Mouse (Mus musculus) R1 (cell line): ENCODE results near the gene Madd.
A peak's percentile ranks its signal among the peaks of the same experiment; 100 is the strongest.

Source experiments
- DNase-seq: peaks from one replicate; pipeline ENCODE4 v3.0.0-alpha.2; 2018; ENCODE audit warnings: low read depth, low spot score

Gene Madd

DNA sequence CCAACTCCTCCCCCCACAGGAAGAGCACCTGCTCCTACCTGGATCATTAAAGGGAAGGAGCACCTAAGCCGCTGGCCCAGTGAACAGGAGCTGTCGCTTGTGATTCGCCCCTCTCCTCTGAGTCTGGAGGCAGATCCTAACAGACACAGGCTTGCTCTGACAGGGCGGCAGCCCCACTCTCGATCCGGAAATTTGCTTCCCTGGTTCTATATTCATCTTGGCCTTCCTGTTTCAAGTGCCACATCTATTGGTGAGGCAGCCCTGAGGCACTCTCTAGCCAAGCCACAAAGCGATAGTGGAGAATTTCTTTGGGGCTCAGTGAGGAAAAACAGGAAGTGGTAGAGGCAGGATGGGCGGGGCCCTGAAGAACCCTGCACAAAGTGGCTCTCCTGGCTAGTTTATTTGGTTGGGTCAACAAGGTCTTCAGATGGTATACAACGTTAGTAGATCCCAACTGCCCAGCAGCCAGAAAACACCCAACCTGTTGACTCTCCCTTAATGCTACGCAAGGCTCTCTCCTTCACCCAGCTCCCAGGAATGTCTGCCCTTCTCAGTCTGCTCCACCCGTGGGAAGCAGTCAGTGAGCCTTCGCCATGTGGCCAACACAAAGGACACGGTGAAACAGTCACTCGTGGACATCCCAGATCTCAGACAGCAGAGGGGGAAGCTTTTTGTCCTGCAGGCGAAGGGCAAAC is at the start of gene Madd:
Gene Madd, minus strand, starts transcription at position 127 of the 695 bp plus-strand sequence.
- peak; percentile 56 for DNase-seq

DNA sequence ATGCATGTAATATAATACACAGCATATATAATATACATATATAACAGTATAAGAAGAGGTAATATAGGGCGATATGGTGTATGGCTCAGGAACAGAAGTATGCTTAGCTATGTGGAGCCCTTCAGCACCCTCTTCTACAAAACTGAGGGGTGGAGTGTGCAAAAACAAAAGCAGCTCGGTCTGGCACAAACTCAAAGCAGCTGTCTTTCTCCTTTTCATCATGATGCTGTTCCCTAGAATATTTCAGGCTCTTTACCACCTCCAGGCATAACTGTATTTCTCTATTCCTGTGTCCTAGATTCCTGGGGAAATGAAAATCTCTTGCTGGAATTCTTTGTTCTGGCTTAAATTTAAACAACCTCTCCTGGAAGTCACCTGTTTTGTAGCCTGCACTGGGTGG is 46.1 kb upstream of the Madd start:
- DNase-seq = no peak

DNA sequence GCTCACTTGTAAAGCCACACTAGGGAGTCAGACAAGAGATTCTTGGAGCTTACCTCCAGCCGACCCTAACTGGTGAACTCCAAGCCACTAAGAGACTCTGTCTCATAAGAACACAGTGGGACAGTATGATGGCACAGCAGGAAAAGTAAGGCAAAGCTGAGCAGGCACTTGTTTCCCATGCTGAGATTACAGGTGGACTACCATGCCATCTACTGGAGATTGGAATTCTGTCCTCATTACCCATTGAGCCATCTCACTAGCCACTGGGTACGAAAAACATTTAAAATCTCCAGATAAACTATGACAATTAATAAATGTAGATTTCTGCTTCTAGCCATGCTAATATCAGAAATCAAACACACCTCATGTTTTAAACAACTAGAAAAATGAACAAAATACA is 40.0 kb upstream of the Madd start:
- no peak for DNase-seq

DNA sequence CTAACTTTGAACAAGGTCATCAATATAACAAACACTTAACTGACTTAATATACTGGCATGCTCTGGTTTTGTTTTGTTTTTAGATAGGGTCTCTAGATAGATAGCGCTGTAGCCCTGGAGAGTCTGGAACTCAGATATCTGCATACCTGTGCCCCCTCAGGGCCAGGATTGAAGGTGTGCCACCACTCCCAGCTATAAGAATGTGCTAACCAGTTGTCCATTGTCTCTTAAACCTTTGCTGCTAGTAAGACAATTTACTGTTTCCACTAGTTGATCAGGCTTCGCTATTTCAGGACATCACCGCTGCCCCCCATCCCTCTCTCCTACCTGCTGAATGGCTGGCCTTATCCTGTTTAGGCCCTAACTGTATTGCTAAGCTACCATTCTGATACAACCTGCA is 36.9 kb upstream of the Madd start:
- DNase-seq = peak; percentile 61

DNA sequence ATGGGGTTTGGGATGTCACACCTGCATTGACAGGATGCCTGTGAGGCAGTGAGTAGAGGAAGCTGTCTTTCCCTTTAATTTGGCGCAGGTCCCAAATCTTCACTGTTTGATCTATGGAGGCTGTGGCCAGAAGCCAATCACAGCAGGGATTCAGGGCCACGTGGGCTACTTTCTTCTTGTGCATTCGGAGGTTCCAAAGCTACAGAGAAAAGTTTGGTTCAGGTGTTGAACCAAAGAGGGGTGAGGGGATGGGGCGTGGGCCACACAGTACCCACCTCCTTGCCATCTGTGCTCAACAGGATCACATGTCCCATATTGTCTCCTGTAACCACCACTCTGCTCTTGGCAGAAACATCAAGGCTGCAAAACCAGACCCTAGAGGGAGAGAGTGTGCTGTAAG is 33.4 kb upstream of the Madd start:
- peak; percentile 21 for DNase-seq

DNA sequence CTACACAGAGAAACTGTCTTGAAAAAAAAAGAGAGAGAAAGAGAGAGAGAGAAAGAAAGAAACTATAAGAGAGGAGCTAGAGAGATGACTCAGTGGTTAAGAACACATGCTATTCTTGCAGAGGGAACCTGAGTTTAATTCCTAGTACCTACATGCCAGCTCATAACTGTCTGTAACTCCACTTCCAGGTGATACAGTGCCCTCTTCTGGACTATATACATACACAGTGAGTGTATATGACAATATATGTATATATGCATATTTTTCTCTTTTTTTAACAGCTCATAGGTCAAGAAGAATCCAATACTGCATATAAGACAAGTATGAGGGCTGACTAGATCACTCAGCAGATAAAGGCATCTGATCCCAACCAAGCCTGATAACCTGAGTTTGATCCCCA is 29.7 kb upstream of the Madd start:
- DNase-seq = no peak

DNA sequence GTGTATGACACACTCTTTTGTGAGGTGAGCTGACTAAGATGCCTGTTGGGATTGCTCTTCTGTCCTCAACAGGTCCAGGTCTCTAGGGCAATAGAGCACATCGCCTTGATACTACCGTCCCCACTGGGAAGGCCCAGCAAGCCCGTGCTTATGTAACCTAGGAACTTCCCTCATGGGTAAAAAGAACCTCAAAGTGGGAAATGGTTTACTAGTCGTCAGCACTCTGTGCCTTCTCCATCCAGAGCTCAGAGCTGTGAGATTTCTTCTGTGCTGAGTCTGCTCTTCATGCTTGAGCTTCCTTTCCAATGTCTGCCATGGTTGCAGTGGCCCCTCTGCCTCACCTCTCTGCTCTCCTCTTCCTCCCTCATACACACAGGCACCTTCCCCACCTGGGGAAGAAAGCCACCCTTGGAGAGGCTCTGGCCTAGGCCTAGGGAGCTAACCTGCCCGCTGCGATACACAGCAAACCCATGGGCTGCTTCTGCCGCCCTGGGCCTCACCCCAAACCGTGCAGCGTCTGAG is 22.7 kb upstream of the Madd start:
- no peak for DNase-seq

DNA sequence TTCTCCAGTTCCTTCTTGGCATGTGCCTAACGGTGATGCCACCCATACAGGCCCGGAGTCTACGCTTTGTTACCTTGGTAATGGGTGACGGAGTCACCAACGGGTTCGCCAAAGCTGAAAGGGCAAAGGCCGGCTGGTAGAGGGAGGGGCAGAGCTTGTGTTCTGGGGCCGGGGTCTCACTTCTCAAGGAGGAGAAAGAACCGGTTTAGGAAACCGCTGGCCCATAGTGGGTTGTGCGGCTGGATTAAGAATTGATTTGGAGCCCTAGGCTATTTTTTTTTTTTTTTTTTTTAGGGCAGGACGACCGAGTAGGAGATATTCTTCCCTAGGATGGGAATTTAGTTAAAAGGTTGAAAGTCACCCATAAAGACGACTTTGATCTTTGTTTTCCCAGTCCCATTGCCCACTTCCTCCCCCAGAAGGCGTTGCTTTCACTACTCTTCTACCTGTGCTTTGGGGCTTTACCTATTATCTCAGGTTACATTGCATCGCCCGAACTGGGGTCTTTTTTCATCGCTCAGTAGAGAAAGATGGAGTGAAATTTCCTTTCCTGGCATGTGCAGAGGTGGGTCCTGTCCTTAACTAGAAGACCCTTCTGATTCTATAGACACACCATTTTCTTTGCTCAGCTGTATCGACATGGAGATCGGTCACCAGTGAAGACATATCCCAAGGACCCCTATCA is 19.5 kb upstream of the Madd start:
- DNase-seq = no peak

DNA sequence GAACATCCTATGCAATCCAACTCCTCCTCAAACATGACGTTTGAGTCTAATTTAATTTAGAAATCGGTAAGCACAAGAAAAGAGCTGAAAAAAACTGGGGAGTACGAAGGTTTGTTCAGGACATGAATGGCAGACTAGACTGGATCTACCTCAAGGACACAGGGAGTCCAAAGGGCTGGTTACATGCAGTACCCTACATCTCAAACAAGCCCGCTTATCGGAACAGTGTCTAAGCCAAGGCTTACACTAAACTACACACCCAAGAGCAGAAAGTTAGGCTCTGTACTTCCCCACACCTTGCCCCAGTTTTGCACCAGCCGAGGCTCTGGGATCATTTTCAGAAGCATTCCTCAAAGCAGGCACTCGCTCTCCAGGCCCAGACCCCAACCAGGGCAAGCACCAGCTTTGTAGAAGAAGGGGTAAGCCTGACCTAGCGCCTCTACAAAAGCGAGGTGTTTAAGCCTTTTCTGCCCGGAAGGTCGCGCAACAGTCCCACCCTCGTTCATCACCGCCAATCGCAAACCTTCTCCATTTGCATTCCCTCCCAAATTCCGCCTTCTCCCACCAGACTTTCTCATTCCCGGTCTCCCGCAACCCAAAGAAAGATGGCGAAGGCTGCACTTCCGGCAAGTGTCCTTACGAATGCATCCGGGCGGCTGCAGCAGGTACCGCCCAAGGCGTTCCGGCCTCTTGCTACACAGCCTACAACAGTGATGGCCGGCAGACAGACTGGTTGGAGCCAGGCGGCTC is 18.8 kb upstream of the Madd start, which contains the start of the genes Nr1h3 and Acp2:
Gene Nr1h3, minus strand, starts transcription at position 613 of the 750 bp plus-strand sequence.
Gene Acp2, plus strand, starts transcription at position 664 of the 750 bp plus-strand sequence.
- peak; percentile 98 for DNase-seq

DNA sequence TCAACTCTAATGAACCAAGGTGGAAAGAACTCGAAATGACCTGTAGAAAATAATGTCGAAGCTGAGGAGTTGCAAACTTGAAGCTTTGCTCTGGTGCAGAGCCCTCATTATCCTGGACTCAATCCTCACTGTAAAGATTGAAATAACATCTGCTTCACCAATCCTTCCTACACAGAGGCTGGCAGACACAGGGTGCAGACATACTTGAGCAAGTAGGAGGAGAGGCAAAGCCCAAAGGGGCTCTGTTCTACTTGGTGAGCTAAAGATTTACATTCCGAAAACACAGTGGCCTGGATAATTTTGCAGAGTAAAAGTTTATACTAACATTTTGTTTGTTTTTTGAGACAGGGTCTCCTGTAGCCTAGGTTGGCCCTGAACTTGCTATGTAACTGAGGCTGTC is 15.3 kb upstream of the Madd start:
- DNase-seq = no peak

DNA sequence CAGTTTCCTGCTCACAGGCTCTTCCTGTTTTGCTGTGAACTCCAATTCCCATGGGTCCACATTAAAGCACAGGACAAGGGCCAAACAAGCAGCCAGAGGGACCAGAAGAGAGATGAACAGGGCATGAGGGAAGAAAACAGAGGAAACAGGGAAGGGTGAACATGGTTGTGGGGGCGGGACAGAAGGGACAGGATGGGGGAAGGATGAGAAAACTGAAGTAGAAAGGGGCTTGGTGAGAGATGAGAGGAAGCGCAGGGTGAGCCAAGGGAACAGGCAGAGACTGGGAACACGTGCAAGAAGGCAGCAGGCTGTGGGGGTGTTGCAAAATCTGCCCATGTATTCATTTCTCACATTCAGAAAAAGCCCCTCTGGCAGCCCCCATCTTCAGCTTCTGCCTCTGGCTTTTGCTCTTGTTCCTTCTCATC is 13.0 kb upstream of the Madd start:
- DNase-seq = no peak

DNA sequence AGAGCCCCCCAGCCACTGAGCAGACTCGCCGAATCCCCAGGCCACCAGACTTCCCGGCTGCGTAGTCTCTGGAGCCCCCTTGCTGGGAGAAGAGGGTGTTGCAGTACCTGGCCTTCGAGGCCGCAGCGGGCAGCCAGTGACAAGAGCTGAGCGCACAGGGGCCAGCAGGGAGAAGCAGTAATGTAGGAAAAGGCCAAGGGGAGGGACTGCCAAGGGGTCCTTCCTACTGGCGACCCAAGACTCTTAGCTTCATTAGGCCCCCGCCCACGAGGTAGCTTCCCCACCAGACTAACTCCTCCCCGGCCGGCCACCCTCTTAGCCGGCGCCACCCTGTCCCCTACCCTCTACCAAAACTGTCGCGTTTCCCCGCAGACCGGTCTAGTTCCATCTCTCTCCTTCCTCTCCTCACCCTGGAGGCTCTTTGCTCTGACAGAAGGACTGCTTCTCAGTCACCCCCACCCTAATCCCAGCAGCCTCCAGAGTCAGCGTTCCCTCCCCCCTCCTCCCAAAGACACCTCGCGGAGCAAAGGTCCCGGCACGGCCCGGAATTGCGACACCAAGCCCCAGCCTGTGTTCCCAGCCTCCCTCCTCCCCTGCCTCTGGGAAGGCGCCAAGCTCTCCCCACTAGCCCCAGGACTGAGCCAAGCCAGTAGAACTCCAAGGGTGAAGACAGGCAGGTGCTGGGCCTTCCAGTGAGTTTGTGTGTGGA is 11.1 kb upstream of the Madd start:
- peak; percentile 59 for DNase-seq

DNA sequence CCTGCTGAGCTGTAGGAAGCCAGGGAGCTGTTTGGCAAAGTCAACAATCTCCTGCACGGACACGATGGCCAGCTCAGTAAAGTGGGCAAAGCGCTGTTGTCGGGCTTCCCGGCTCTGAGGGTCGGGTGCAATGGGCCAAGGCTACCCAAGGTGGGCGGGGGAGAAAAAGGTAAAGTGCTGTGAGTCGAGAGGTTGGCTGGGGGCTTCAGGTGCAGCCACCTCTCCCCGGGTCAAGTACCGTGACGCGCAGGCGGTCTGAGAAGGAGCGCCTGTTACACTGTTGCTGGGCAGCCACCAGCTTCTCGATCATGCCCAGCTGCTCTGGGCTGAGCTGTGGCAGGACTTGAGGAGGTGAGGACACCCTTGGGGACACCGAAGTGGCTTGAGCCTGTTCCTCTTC is 6.9 kb upstream of the Madd start:
- DNase-seq = no peak

DNA sequence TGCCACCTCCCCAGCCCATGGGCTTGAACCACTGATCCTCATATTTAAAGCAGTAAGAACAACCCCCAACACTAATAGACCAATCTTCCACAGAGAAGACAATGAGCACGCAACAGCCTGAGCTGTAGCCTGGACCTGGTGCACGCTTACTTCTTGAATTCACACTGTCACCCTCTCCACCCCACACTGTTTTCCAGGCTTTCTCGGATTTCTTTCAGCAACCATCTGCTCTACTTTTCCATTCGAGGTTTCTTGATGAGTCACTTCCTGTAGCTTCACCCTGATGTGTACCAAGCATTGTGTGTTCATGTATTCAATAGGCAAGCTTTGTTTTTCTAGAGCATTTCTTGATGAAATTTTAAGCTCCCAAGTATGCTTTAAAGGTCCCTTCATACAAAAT is 3.8 kb upstream of the Madd start:
- no peak for DNase-seq

DNA sequence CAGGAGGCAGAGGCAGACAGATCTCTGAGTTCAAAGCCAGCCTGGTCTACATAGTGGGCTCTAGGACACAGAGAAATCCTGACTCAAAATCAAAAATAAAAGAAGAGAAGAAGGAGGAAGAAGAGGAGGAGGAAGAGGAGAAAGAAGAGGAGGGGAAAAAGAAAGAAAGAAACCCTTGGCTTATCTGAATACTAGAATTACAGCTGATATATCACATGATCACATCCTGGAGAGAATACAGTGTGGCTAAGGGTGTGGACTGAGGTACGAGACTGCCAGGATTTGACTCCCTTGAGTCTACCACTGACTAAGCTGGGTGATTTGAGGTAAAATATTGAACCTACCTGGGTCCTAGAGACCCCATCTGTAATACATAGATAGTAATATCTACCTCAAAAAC is 2.6 kb upstream of the Madd start:
- no peak for DNase-seq

DNA sequence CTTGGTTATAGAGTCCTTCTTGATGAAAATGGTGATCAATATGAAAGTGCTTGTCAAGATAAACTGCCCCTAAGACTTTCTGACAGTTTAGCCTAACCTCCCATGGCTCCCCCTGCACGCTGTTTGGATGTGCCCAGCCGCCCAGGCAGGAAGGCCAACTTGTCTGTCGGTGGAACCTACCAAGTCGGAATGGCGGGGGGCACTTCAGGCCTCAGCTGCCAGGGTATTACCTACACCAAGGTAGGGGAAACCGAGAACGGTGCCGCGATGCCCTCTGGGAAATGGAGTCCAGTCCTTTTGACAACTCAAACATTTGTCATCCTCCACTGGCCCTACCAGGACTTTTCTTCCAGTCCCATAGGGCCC is 506 bp downstream of the Madd start:
- peak; percentile 99 for DNase-seq

DNA sequence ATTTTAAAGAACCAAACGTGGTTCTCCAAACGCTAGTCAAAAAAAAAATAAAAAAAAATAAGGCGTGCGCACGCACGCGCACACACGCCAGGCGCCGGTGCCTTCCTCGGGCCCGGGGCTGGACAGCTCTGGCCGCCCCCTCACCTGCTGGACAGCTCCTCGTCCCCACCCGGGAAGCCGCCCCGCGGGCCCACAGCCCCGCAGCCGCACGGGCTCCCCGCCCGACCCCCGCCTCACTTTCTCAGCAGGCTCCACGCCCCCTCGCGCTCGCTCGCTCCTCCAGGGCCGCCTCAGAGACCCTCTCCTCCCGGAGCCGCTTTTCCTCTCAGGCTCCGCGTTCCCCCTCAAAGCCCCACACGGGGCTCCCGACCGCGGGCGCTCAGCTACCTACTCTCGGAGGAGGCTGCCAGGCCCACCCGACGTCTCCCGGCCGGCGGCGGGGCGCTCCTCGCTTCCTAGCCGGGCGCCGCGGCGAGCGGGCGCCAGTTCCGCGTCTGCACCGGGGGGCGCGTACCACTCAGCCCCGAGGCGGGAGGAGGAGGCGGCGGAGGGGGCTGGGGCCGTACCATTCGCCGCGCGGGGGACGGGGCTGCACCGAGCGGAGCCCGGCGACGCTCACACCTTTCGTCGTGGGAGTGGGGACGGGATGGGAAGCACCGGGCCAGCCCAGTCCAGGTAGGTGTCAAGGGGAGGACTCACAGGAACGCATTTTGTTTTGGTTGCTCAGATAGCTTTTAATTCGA is 1.1 kb downstream of the Madd start:
- DNase-seq = peak; percentile 94

DNA sequence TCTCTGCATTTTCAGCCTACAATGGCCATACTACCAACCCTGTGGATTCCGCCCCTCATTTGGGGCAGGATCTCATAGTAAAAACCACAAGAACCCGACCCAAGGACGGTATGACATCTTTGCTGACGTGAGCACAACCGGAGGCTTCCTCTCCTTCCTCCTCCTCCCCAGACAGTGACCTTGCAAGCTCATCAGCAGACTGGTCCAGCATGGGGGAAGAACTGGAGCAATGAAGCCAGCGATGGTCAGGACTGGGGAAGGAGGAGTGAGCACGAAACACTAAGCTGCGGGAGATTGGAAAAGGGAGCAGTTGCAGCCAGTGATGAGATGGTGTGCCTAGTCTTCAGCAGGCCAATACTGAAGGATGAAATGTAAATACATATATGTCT is 1.6 kb downstream of the Madd start:
- no peak for DNase-seq

DNA sequence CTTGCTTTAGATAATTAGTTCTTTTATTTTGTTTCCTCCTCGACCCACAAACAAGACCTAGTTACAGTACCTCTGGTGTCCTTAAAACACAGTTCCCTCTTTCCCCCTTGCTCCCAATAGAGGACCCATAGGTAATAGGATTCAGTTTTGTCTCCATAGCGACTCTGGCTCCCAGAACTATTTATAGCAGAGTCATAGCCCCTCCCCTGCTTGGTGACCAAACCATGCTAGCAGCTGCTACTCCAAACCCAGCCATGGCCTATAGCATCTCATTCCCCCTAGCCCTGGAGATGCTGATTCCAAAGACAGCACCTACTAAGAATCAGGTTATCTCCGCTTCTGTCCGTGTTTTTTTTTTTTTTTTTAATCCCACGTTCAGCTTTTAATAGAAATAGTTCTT is 2.9 kb downstream of the Madd start:
- no peak for DNase-seq

DNA sequence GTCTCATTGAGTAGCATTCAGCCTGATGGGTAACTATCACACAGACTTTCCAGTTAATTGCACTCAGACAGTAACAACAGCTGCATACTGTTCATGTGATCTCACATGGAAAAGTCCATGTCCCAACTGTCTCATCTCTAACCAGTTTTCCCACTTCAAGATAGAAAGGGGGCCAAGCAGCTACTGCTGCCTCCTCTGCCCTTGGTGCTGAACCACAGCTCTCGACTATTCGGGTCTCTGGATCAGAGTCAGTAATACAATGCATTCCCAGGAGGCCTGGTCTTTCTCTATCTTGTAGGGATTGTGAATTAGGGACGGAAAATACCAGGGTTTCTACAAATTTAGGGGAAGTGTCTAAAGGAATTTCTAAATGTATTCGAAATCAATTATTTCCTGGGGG is 3.8 kb downstream of the Madd start:
- no peak for DNase-seq

DNA sequence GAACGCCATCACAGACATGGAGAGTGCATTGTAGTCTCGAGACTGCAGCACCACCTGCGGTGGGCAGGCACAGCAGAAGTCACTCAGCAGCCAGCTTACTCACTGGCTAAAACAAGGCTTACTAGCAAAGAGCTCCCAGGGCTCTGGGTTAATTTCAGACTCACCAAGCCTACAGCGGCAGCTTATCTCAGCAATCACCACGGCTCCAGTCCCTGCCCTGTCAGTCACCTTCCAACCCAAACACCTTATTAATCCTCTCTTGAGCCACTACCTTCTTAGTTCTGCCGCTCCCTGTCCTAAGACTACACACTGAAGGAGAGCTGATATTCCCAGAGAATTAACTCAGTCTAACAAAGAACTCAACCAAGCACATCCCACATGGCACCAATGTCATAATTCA is 7.4 kb downstream of the Madd start:
- DNase-seq = no peak
